Mouse (Mus musculus): ENCODE measurements around the gene Slc10a1.

GRCm38 (mm10) chr12:80939165-80939564 lies 29.3 kb downstream of the Slc10a1 start:
- TF ChIP-seq FOSL1 (IDR thresholded peaks at IDR 0.05; ENCODE audit: insufficient read depth, low read length, poor library complexity, severe bottlenecking) (no peak), USF1 (IDR thresholded peaks at IDR 0.05; ENCODE audit: low read depth) (no peak), CTCF (IDR thresholded peaks at IDR 0.05; ENCODE audit: control insufficient read depth, insufficient read depth, insufficient read length) (no peak), CEBPB (IDR thresholded peaks at IDR 0.05; ENCODE audit: low read depth) (no peak)
